Mouse (Mus musculus) spleen, postnatal 10 days (tissue): ENCODE data around the gene Rabgef1.

Experiments
- DNase-seq, 2 experiments: peaks; one replicate each; pipeline ENCODE4 v3.0.0; 2021 to 2022; ENCODE audit warnings: low spot score in 2 of 2

Gene Rabgef1

GRCm38 (mm10) chr5:130171423-130171954, at the start of gene Rabgef1:
TSS of gene Rabgef1 (plus strand) at chr5:130171798.
- DNase-seq, result peak; percentile 89 to 92

- DNase-seq, result no peak
Observed at GRCm38 (mm10) chr5:130122355-130122754, 49.2 kb upstream of the Rabgef1 start.

- DNase-seq, result no peak
Observed at GRCm38 (mm10) chr5:130124271-130124670, 47.3 kb upstream of the Rabgef1 start.

- DNase-seq, result no peak
Observed at GRCm38 (mm10) chr5:130128686-130129523, 42.7 kb upstream of the Rabgef1 start.

GRCm38 (mm10) chr5:130129524-130129793, 42.1 kb upstream of the Rabgef1 start:
- no peak for DNase-seq

- no peak for DNase-seq
Observed at GRCm38 (mm10) chr5:130136597-130136996, 35.0 kb upstream of the Rabgef1 start.

GRCm38 (mm10) chr5:130139393-130139792, 32.2 kb upstream of the Rabgef1 start:
- DNase-seq, result peak; percentile 82 to 87

GRCm38 (mm10) chr5:130141138-130141537, 30.5 kb upstream of the Rabgef1 start:
- DNase-seq, result no peak

GRCm38 (mm10) chr5:130142041-130142440, 29.6 kb upstream of the Rabgef1 start:
- no peak for DNase-seq

- DNase-seq, result no peak
Observed at GRCm38 (mm10) chr5:130143101-130143500, 28.5 kb upstream of the Rabgef1 start.

- peak in 1 of 2 experiments; percentile 83 for DNase-seq
Observed at GRCm38 (mm10) chr5:130143977-130144333, 27.6 kb upstream of the Rabgef1 start.

- peak; percentile 93 to 95 for DNase-seq
Observed at GRCm38 (mm10) chr5:130144334-130145312, 27.0 kb upstream of the Rabgef1 start, which contains the start of gene Kctd7. TSS of gene Kctd7 (plus strand) at chr5:130144861.

GRCm38 (mm10) chr5:130145961-130146360, 25.6 kb upstream of the Rabgef1 start:
- DNase-seq, result peak in 1 of 2 experiments; percentile 26

- no peak for DNase-seq
Observed at GRCm38 (mm10) chr5:130149726-130150310, 21.8 kb upstream of the Rabgef1 start.

GRCm38 (mm10) chr5:130154286-130154685, 17.3 kb upstream of the Rabgef1 start:
- no peak for DNase-seq

GRCm38 (mm10) chr5:130158545-130158944, 13.1 kb upstream of the Rabgef1 start:
- no peak for DNase-seq

- no peak for DNase-seq
Observed at GRCm38 (mm10) chr5:130159761-130160201, 11.8 kb upstream of the Rabgef1 start.

GRCm38 (mm10) chr5:130163670-130164069, 7.9 kb upstream of the Rabgef1 start:
- peak; percentile 81 to 92 for DNase-seq

GRCm38 (mm10) chr5:130165213-130165612, 6.4 kb upstream of the Rabgef1 start:
- DNase-seq, result no peak

- DNase-seq, result no peak
Observed at GRCm38 (mm10) chr5:130169109-130169508, 2.5 kb upstream of the Rabgef1 start.

- peak; percentile 37 to 69 for DNase-seq
Observed at GRCm38 (mm10) chr5:130170666-130171422, 754 bp upstream of the Rabgef1 start.
